12 mouse cellular contexts compared by ENCODE assay signal in genomic region chr14:15266287-15266686, GRCm38 (mm10).
DNase-seq lines count a peak whose midpoint lies in the region; ATAC-seq and TF ChIP-seq lines count a peak whose summit lies in the region.
"Had no signal": no experiment of that assay in that cellular context is flagged by ENCODE, and none has a peak within 500 bp of the region (broad histone marks: within the 10 kb centered on the region; RNA-seq: fewer than 3 reads in every experiment).

No protein-coding gene starts in this region.

- TF ChIP-seq CTCF in heart, postnatal 0 days (IDR thresholded peaks at IDR 0.05; ENCODE audit: low read depth): 0 out of 2 replicates have a peak, but pooled peaks have one; percentile 11
- peak; percentile 36 to 50 (median 36) for TF ChIP-seq CTCF in MEL (IDR thresholded peaks at IDR 0.05 in 2 of 3, conservative IDR thresholded peaks at IDR 0.05 in 1 of 3; ENCODE audit: control insufficient read depth in 1 of 3, insufficient read depth in 1 of 3, low read depth in 2 of 3, low read length in 3 of 3, poor library complexity in 1 of 3, severe bottlenecking in 1 of 3)
- peak; percentile 50 for TF ChIP-seq CTCF in liver, embryonic 14.5 days (IDR thresholded peaks at IDR 0.05; ENCODE audit: low read depth)

- H3K4me2 ChIP-seq in heart, postnatal 0 days (ENCODE audit: low read depth, low read length): no peak overlapping the region
- H3K4me2 ChIP-seq in liver, embryonic 14.5 days (ENCODE audit: low read depth): no peak overlapping the region
- H3K4me2 ChIP-seq: embryonic facial prominence, embryonic 12.5 days; heart, embryonic 12.5 days; limb, embryonic 13.5 days; stomach, embryonic 15.5 days had no signal

- WGBS in heart, postnatal 0 days: 75% methylated on average over 1 of the region's 1 CpGs
- 38% methylated on average over 1 of the region's 1 CpGs for WGBS in liver, embryonic 14.5 days (ENCODE audit: insufficient replicate concordance)
- WGBS in embryonic facial prominence, embryonic 10.5 days: 78% methylated on average over 1 of the region's 1 CpGs

- no peak overlapping the region for H3K9ac ChIP-seq in heart, postnatal 0 days (replicated peaks; ENCODE audit: low read depth, low read length)
- no peak overlapping the region for H3K9ac ChIP-seq in MEL (ENCODE audit: control insufficient read depth, low read depth, low read length, poor library complexity, severe bottlenecking)
- no peak overlapping the region for H3K9ac ChIP-seq in liver, embryonic 14.5 days (replicated peaks)
- H3K9ac ChIP-seq: embryonic facial prominence, embryonic 12.5 days; heart, embryonic 12.5 days; limb, embryonic 13.5 days; stomach, embryonic 15.5 days had no signal

- no peaks in the 10 kb centered on the region for H3K9me3 ChIP-seq in heart, postnatal 0 days (replicated peaks; ENCODE audit: control insufficient read depth, low read length)
- no peaks in the 10 kb centered on the region for H3K9me3 ChIP-seq in MEL (replicated peaks; ENCODE audit: insufficient read depth, low read length)
- H3K9me3 ChIP-seq in liver, embryonic 14.5 days (ENCODE audit: control insufficient read depth, low read length): no peaks in the 10 kb centered on the region
- H3K9me3 ChIP-seq in embryonic facial prominence, embryonic 10.5 days: no peaks in the 10 kb centered on the region
- H3K9me3 ChIP-seq: embryonic facial prominence, embryonic 12.5 days; heart, embryonic 12.5 days; limb, embryonic 13.5 days; stomach, embryonic 15.5 days had no signal

- no peaks in the 10 kb centered on the region for H3K36me3 ChIP-seq in heart, postnatal 0 days (replicated peaks; ENCODE audit: control insufficient read depth, insufficient read depth, low read length)
- no peaks in the 10 kb centered on the region for H3K36me3 ChIP-seq in MEL (ENCODE audit: control insufficient read depth in 1 of 2, insufficient read depth in 2 of 2, low read length in 2 of 2)
- H3K36me3 ChIP-seq in liver, embryonic 14.5 days (replicated peaks; ENCODE audit: control insufficient read depth, insufficient read depth, low read depth): no peaks in the 10 kb centered on the region
- no peaks in the 10 kb centered on the region for H3K36me3 ChIP-seq in embryonic facial prominence, embryonic 10.5 days (replicated peaks)
- H3K36me3 ChIP-seq: embryonic facial prominence, embryonic 12.5 days; heart, embryonic 12.5 days; limb, embryonic 13.5 days; stomach, embryonic 15.5 days had no signal

- ATAC-seq in heart, postnatal 0 days (ENCODE audit: insufficient read depth, low read depth): no peak
- no peak for ATAC-seq in liver, embryonic 14.5 days (ENCODE audit: insufficient read depth)
- ATAC-seq in monocyte, adult 5-6 weeks (replicated peaks; ENCODE audit: insufficient number of reproducible peaks, low FRiP score, low TSS enrichment, poor library complexity, severe bottlenecking): no peak

- H3K4me3 ChIP-seq in heart, postnatal 0 days (ENCODE audit: low read depth, low read length): no peak overlapping the region
- no peak overlapping the region for H3K4me3 ChIP-seq in MEL (ENCODE audit: control insufficient read depth in 1 of 2, insufficient read depth in 1 of 2, low read depth in 2 of 2, low read length in 2 of 2)
- no peak overlapping the region for H3K4me3 ChIP-seq in liver, embryonic 14.5 days (ENCODE audit: insufficient read depth in 1 of 2, low read depth in 2 of 2, low read length in 2 of 2)
- H3K4me3 ChIP-seq in embryonic facial prominence, embryonic 10.5 days: no peak overlapping the region
- H3K4me3 ChIP-seq: embryonic facial prominence, embryonic 12.5 days; heart, embryonic 12.5 days; limb, embryonic 13.5 days; stomach, embryonic 15.5 days had no signal

- no peaks in the 10 kb centered on the region for H3K79me2 ChIP-seq in MEL (ENCODE audit: control insufficient read depth, insufficient read depth, low read length, poor library complexity)

- DNase-seq in heart, postnatal 0 days (ENCODE audit: low spot score): no peak
- DNase-seq in heart, postnatal 14 days: no peak
- DNase-seq in 416B (ENCODE audit: low read depth) (peak; percentile 17), MEL (ENCODE audit: low read depth, low spot score) (peak; percentile 27)
- DNase-seq in liver, embryonic 14.5 days (ENCODE audit: low read depth in 3 of 3, low spot score in 3 of 3): no peak
- no peak for DNase-seq in embryonic facial prominence, embryonic 10.5 days (ENCODE audit: low spot score)
- DNase-seq in urinary bladder, postnatal 36 days (ENCODE audit: low spot score in 2 of 2): no peak

- intact Hi-C loops in heart, postnatal 14 days (cut with DNase I): no loop called here

- no peak for TF ChIP-seq POLR2A in MEL (IDR thresholded peaks at IDR 0.05; ENCODE audit: control insufficient read depth in 1 of 2, insufficient read depth in 1 of 2, low read depth in 1 of 2, low read length in 2 of 2, poor library complexity in 1 of 2)

- no peak overlapping the region for H3K27ac ChIP-seq in heart, postnatal 0 days (ENCODE audit: low read depth)
- H3K27ac ChIP-seq in MEL (ENCODE audit: control insufficient read depth, low read depth, low read length): no peak overlapping the region
- H3K27ac ChIP-seq in liver, embryonic 14.5 days: no peak overlapping the region
- H3K27ac ChIP-seq in embryonic facial prominence, embryonic 10.5 days (replicated peaks): no peak overlapping the region
- H3K27ac ChIP-seq: embryonic facial prominence, embryonic 12.5 days; limb, embryonic 13.5 days; stomach, embryonic 15.5 days had no signal

- H3K4me1 ChIP-seq in heart, postnatal 0 days (ENCODE audit: control insufficient read depth, insufficient read depth): no peaks in the 10 kb centered on the region
- H3K4me1 ChIP-seq in MEL (ENCODE audit: control insufficient read depth in 1 of 2, insufficient read depth in 2 of 2, low read length in 2 of 2): no peaks in the 10 kb centered on the region
- H3K4me1 ChIP-seq in liver, embryonic 14.5 days (replicated peaks; ENCODE audit: control insufficient read depth in 2 of 2, insufficient read depth in 2 of 2, low read length in 1 of 2): no peaks in the 10 kb centered on the region
- H3K4me1 ChIP-seq in embryonic facial prominence, embryonic 10.5 days: no peaks in the 10 kb centered on the region
- H3K4me1 ChIP-seq: embryonic facial prominence, embryonic 12.5 days; heart, embryonic 12.5 days; limb, embryonic 13.5 days; stomach, embryonic 15.5 days had no signal

- H3K27me3 ChIP-seq in heart, postnatal 0 days (ENCODE audit: control insufficient read depth, insufficient read depth, low read length): no peaks in the 10 kb centered on the region
- no peaks in the 10 kb centered on the region for H3K27me3 ChIP-seq in MEL (ENCODE audit: control insufficient read depth in 1 of 2, insufficient read depth in 2 of 2, low read length in 2 of 2)
- no peaks in the 10 kb centered on the region for H3K27me3 ChIP-seq in liver, embryonic 14.5 days (ENCODE audit: control insufficient read depth, insufficient read depth, low read length)
- H3K27me3 ChIP-seq in embryonic facial prominence, embryonic 10.5 days (replicated peaks; ENCODE audit: low read depth, poor library complexity, severe bottlenecking): no peaks in the 10 kb centered on the region
- H3K27me3 ChIP-seq: embryonic facial prominence, embryonic 12.5 days; heart, embryonic 12.5 days; limb, embryonic 13.5 days; stomach, embryonic 15.5 days had no signal

- TF ChIP-seq RAD21 in MEL (IDR thresholded peaks at IDR 0.05; ENCODE audit: low read depth, low read length): peak; percentile 12

- no peak for TF ChIP-seq EP300 in heart, postnatal 0 days (IDR thresholded peaks at IDR 0.05; ENCODE audit: low read depth)
- no peak for TF ChIP-seq EP300 in MEL (IDR thresholded peaks at IDR 0.05; ENCODE audit: low read depth in 1 of 2, low read length in 2 of 2)
- TF ChIP-seq EP300 in liver, embryonic 14.5 days (IDR thresholded peaks at IDR 0.05; ENCODE audit: low read depth): no peak

TF ChIP-seq in MEL, 35 proteins besides CTCF, POLR2A, EP300 and RAD21:
- TF ChIP-seq SMC3 (IDR thresholded peaks at IDR 0.05; ENCODE audit: low read depth, low read length): peak; percentile 40
- TF ChIP-seq ETS1 (IDR thresholded peaks at IDR 0.05; ENCODE audit: low read depth, low read length): no peak

Comparison
In these comparisons a context has a peak if more than half of its experiments do, and no peak if none do; other contexts are left out.
1. DNase-seq: peak in 416B (single experiment) and MEL (single experiment); none in heart, postnatal 0 days (single experiment), heart, postnatal 14 days (0 of 2), liver, embryonic 14.5 days (0 of 3), embryonic facial prominence, embryonic 10.5 days (single experiment) and urinary bladder, postnatal 36 days (0 of 2).
2. Peak in every context shown above with its lines, with median percentiles within 50 percentile points of each other: CTCF ChIP-seq.